Mouse (Mus musculus): ENCODE results near the gene Ppfibp1. TPM values are rescaled to one million over a fixed set of nuclear protein-coding genes. Genes with fewer than 3 reads are reported as not detected.
"Not testable (repeated sequence)": the region's sequence is repeated elsewhere in the genome, so short reads cannot be mapped to it uniquely, and the experiment has no call there.

The Ppfibp1 gene
- polyA plus RNA-seq, 1 experiment from 2014 or later = 56.6 TPM

DNA sequence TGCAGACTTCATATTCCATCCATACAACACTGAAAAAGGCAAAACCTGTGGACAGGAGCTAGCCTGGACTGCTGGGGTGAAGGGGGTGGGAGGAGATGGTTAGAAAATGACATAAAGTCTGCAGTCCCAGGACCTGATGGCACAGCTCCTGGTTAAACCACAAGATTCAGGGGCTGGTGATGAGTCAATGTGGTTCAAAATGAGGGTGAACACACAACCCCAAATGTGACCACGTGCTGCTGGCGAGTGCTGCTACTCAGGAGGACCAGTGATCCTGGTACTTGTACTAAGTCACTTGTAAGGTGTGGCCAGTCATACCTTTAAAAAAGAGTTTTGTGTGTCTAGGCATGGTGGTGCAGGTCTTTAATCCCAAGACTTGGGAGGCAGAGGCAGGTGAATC lies 25.1 kb upstream of the Ppfibp1 start:
- Histone ChIP-seq H3K4me1 (no peaks in the 10 kb centered on the region), H3K27ac (no peak overlapping the region), H3K27me3 (no peaks in the 10 kb centered on the region), H3K36me3 (no peaks in the 10 kb centered on the region), H3K4me2 (no peak overlapping the region), H3K9ac (no peak overlapping the region), H3K9me3 (no peaks in the 10 kb centered on the region), H3K4me3 (no peak overlapping the region)
- 95% methylated on average over 2 of the region's 2 CpGs for WGBS
- no peak for ATAC-seq (ENCODE audit: insufficient number of reproducible peaks, insufficient read depth, low FRiP score, low TSS enrichment, low read depth)

DNA sequence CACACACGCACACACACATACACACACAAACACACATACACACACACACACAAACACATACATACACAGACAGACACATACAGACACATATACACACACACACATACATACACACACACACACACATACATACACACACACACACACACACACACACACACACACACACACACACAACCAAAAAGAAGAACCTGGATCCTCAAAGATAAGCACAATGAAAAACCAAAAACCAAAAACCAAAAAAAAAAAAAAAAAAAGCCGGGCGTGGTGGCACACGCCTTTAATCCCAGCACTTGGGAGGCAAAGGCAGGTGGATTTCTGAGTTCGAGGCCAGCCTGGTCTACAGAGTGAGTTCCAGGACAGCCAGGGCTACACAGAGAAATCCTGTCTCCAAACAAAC lies 23.9 kb upstream of the Ppfibp1 start:
- H3K9me3 ChIP-seq; H3K4me1 ChIP-seq; H3K36me3 ChIP-seq; H3K9ac ChIP-seq; H3K27ac ChIP-seq; H3K4me3 ChIP-seq; H3K4me2 ChIP-seq; ATAC-seq (ENCODE audit: insufficient number of reproducible peaks, insufficient read depth, low FRiP score, low TSS enrichment, low read depth); H3K27me3 ChIP-seq: not testable (repeated sequence)
- 92% methylated on average over 5 of the region's 5 CpGs for WGBS

DNA sequence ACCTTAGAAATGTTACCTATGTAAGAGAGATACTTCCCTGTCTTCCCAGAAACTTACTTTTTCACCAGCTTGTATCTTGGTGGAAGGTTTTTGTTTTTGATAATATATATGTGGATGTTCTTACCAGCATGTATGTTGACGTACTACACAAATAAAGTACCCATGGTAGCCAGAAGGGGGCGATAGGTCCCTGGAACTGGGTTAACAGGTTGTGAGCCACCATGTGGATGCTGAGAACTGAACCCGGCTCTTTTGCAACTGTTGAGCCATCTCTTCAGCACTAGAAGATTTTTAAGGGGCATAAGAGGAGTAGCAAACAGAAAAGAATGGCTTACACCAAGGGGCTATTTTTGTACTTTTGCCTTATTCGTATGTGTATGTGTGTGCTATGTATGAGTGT lies 22.6 kb upstream of the Ppfibp1 start:
- no peak for ATAC-seq (ENCODE audit: insufficient number of reproducible peaks, insufficient read depth, low FRiP score, low TSS enrichment, low read depth)
- Histone ChIP-seq H3K36me3 (no peaks in the 10 kb centered on the region), H3K27ac (no peak overlapping the region), H3K4me2 (no peak overlapping the region), H3K9ac (no peak overlapping the region), H3K9me3 (no peaks in the 10 kb centered on the region), H3K27me3 (no peaks in the 10 kb centered on the region), H3K4me3 (no peak overlapping the region), H3K4me1 (no peaks in the 10 kb centered on the region)
- 83% methylated on average over 4 of the region's 4 CpGs for WGBS

DNA sequence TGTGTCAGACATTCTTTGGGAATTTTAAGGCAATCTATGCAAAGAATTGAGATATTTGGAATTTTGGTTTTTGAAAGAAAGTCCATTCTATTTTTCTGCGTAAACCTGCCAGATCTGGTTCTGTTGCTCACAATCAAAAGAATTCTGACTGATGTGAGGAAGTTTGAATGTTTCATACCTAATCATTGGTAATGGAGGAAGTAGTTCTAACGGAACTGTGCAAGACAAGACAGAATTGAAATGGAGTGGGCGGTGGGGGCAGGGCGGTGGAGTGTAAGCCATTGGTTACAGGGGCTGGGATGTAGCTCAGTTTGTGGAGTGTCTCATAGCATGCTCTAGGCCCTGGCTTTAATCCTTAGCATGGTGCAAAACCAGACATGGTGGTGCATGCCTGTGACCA lies 16.3 kb upstream of the Ppfibp1 start:
- Histone ChIP-seq H3K4me2 (no peak overlapping the region), H3K36me3 (no peaks in the 10 kb centered on the region), H3K4me1 (no peaks in the 10 kb centered on the region), H3K4me3 (no peak overlapping the region), H3K9me3 (peaks cover 4% of the 10 kb centered on the region), H3K9ac (no peak overlapping the region), H3K27ac (no peak overlapping the region), H3K27me3 (no peaks in the 10 kb centered on the region)
- WGBS = 89% methylated on average over 4 of the region's 4 CpGs
- no peak for ATAC-seq (ENCODE audit: insufficient number of reproducible peaks, insufficient read depth, low FRiP score, low TSS enrichment, low read depth)

DNA sequence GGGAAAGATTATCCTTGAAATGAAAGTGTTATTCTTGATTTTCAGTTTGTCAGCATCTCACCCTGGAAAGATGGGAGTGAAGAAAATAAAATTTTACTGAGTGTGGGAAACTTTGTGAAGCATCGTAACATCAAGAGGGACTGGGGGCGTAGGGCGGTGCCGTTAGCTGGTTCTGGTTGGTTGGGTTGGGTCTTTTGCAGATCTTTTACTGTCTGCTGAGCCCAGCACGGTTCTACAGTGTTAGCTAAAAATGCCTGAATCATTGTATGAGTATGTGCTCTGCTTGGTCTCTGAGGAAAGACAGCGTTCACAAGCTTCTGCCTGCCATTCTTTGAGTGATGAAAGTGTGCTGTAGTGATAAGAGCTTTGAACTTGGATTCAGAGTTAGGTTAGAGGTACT lies 13.9 kb upstream of the Ppfibp1 start:
- Histone ChIP-seq H3K9ac (no peak overlapping the region), H3K9me3 (peaks cover 7% of the 10 kb centered on the region), H3K27me3 (no peaks in the 10 kb centered on the region), H3K4me2 (no peak overlapping the region), H3K4me3 (no peak overlapping the region), H3K27ac (no peak overlapping the region), H3K4me1 (peaks cover 5% of the 10 kb centered on the region; the same call in 1 of the 2 replicates), H3K36me3 (no peaks in the 10 kb centered on the region)
- WGBS = 88% methylated on average over 6 of the region's 6 CpGs
- ATAC-seq (ENCODE audit: insufficient number of reproducible peaks, insufficient read depth, low FRiP score, low TSS enrichment, low read depth) = no peak

DNA sequence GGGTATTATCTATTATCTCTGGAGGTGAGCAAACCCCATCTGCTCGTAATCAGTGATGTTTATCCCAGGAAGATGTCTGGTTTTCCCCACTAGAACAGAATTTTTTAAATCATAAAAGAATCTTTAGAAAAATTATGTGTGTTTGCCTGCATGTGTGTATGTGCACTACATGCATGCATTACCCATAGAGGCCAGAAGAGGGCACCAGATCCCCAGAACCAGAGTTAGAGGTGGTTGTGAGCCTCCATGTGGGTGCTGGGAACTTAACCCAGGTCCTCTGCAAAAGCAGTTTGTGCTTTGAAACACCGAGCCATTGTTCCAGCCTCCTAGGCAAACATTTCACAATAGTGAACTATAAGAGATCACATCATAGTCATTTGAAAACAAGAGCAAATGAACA lies 11.5 kb upstream of the Ppfibp1 start:
- no peak overlapping the region for H3K4me2 ChIP-seq
- H3K4me1 ChIP-seq = peaks cover 7% of the 10 kb centered on the region; the same call in 1 of the 2 replicates
- H3K9ac ChIP-seq = no peak overlapping the region
- ATAC-seq (ENCODE audit: insufficient number of reproducible peaks, insufficient read depth, low FRiP score, low TSS enrichment, low read depth) = no peak
- H3K36me3 ChIP-seq = no peaks in the 10 kb centered on the region
- H3K4me3 ChIP-seq = no peak overlapping the region
- H3K27me3 ChIP-seq = no peaks in the 10 kb centered on the region
- no peak overlapping the region for H3K27ac ChIP-seq
- 93% methylated on average over 2 of the region's 2 CpGs for WGBS
- peaks cover 7% of the 10 kb centered on the region for H3K9me3 ChIP-seq

DNA sequence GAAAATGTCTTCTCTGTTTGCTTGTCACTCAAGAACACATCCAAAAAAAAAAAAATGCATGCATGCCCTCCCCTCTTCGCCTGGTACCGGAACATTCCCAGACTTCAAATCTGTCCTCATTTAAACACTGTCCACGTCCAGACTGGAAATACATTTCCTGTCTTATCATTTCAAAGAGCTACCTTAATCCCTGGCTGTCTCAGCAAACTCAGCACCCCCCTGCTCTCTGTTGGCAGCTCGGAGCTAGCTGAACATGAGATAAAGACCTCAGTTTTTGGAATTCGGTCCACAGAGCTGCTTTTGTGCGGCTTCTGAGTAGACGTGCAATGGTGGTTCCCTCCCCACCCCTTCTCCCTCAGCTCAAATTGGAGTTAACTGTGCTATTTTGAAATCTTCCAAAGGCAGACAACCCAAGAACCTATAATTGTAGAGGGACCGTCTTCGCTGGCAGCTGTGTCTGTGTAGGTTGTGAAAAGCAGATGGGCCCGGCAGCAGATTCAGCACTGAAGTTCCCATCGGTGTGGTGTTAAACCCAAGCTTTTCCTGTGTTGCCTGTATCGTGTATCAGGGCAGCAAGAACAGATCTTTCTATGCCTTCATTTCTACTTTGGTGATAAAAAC lies 10.8 kb upstream of the Ppfibp1 start:
- H3K9ac ChIP-seq = no peak overlapping the region
- peak overlapping the region; percentile 7; the same call in 1 of the 2 replicates for H3K27ac ChIP-seq
- WGBS = 81% methylated on average over 12 of the region's 12 CpGs
- no peak overlapping the region for H3K4me3 ChIP-seq
- H3K4me2 ChIP-seq = no peak overlapping the region
- H3K9me3 ChIP-seq = peaks cover 7% of the 10 kb centered on the region
- peaks cover 7% of the 10 kb centered on the region; the same call in 1 of the 2 replicates for H3K4me1 ChIP-seq
- H3K27me3 ChIP-seq = no peaks in the 10 kb centered on the region
- no peak for ATAC-seq (ENCODE audit: insufficient number of reproducible peaks, insufficient read depth, low FRiP score, low TSS enrichment, low read depth)
- no peaks in the 10 kb centered on the region for H3K36me3 ChIP-seq

DNA sequence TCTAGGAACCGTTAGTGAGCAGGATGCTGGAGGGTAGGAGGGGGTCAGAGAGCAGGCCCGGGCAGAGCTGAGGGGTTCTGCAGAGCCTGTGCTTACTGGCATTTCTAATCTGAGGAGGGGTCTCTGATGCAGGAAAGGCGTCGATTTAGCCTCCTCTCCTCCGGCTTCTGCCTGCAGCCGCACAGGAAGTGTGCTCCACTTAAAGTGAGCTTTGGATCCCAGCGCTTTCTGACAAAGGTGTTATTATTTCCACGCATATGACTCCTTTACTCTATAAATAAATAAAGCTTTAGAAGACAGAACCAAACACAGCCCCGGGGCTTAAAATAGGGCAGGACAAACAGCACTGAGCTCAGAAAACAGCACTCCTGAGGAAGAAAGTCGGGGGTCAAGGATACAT lies 9.4 kb upstream of the Ppfibp1 start:
- H3K4me1 ChIP-seq = peaks cover 7% of the 10 kb centered on the region; the same call in 1 of the 2 replicates
- no peaks in the 10 kb centered on the region for H3K27me3 ChIP-seq
- H3K4me2 ChIP-seq = no peak overlapping the region
- no peak overlapping the region for H3K27ac ChIP-seq
- no peak for ATAC-seq (ENCODE audit: insufficient number of reproducible peaks, insufficient read depth, low FRiP score, low TSS enrichment, low read depth)
- H3K9me3 ChIP-seq = peaks cover 7% of the 10 kb centered on the region
- H3K36me3 ChIP-seq = no peaks in the 10 kb centered on the region
- 22% methylated on average over 10 of the region's 10 CpGs for WGBS
- no peak overlapping the region for H3K4me3 ChIP-seq
- H3K9ac ChIP-seq = no peak overlapping the region

DNA sequence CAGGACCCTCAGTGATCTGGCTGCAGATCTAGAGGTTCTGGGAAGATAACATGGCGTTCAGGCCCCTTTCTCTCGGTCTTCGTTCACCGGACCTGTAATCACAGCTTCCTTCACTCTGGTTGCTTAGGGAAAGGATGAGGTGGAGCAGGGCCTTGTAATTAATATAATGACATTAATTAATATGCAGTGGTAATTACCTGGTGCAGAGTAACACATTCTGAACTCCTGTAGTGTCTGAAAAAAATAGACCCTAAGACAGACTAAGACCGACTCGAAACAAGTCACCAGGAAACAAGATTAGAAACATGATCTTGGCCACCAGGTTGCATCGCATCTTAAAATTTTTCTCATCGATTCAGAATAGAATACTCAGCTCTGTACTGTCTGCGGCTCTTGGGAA lies 8.4 kb upstream of the Ppfibp1 start:
- Histone ChIP-seq H3K36me3 (no peaks in the 10 kb centered on the region), H3K27me3 (no peaks in the 10 kb centered on the region), H3K27ac (no peak overlapping the region), H3K4me2 (no peak overlapping the region), H3K9ac (no peak overlapping the region), H3K9me3 (peaks cover 7% of the 10 kb centered on the region), H3K4me1 (peaks cover 12% of the 10 kb centered on the region; the same call in 1 of the 2 replicates), H3K4me3 (no peak overlapping the region)
- ATAC-seq (ENCODE audit: insufficient number of reproducible peaks, insufficient read depth, low FRiP score, low TSS enrichment, low read depth) = peak; percentile 3; the same call in 1 of the 2 replicates
- 70% methylated on average over 9 of the region's 9 CpGs for WGBS

DNA sequence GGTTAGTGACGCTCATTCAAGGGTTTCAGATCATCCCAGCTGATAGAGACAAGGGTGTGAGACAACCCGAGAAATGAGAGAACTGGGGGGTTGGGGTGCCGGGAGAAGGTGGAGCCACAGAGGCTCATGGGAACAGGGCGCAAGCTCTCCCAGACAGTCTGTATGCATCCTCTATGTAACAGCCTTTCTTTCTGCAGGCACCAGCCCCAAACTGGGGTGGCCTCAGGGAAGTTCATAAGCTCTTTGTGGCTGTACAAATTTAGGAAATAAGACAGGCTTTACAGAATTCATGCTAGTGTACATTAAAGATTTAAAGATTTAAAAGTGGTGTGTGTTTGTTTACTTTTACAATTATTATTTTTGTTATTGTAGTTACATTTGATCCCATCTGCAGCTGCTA lies 8.0 kb upstream of the Ppfibp1 start:
- Histone ChIP-seq H3K9ac (no peak overlapping the region), H3K27me3 (no peaks in the 10 kb centered on the region), H3K9me3 (peaks cover 7% of the 10 kb centered on the region), H3K36me3 (no peaks in the 10 kb centered on the region), H3K4me3 (no peak overlapping the region), H3K4me1 (peaks cover 16% of the 10 kb centered on the region; the same call in 1 of the 2 replicates), H3K27ac (no peak overlapping the region), H3K4me2 (no peak overlapping the region)
- no peak for ATAC-seq (ENCODE audit: insufficient number of reproducible peaks, insufficient read depth, low FRiP score, low TSS enrichment, low read depth)
- WGBS = 63% methylated on average over 4 of the region's 4 CpGs

DNA sequence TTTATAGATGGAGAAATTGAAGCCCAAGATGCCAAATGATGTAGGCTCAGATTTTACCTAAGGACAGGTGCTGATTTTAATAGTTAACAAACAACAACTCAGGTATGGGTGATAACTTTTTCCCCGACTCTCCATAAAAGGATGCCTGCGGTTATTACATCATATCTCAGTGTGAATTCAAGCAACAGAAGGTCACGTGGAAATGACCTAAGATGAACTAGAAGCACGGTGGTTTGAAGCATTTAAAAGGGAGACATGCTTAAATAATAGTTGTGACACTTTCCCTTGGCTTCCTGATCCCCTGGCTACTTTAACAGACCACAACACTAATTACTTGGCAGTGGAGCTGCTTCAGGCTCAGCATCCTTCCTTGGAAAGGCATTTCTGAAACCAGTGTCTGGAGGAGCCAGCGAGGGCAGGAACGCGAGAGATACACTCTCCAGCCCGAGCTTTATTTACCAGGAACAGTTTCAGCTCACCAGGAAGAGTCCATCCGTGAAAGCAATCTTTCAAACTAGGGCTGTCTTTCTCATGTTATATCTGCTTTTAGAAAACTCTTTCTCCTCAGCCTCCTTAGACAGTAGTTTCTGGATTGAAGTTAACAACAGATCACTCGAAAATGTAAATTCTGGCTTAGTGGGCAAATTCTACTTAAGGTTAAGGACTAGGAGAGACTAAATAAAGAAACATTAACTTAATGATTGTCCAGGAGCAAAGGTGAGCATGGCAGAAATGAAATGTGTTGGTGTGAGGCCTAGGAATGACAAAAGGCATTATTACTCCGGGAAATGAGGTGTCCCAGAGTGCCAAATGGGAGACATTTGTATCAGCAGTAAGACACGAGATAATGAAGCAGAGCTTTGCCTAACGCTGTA lies 6.2 kb upstream of the Ppfibp1 start:
- H3K27ac ChIP-seq = no peak overlapping the region
- H3K9ac ChIP-seq = no peak overlapping the region
- ATAC-seq (ENCODE audit: insufficient number of reproducible peaks, insufficient read depth, low FRiP score, low TSS enrichment, low read depth) = no peak
- H3K4me3 ChIP-seq = no peak overlapping the region
- WGBS = 68% methylated on average over 13 of the region's 13 CpGs
- no peaks in the 10 kb centered on the region for H3K36me3 ChIP-seq
- H3K4me2 ChIP-seq = no peak overlapping the region
- H3K9me3 ChIP-seq = peaks cover under 1% of the 10 kb centered on the region
- H3K27me3 ChIP-seq = no peaks in the 10 kb centered on the region
- peaks cover 24% of the 10 kb centered on the region for H3K4me1 ChIP-seq

DNA sequence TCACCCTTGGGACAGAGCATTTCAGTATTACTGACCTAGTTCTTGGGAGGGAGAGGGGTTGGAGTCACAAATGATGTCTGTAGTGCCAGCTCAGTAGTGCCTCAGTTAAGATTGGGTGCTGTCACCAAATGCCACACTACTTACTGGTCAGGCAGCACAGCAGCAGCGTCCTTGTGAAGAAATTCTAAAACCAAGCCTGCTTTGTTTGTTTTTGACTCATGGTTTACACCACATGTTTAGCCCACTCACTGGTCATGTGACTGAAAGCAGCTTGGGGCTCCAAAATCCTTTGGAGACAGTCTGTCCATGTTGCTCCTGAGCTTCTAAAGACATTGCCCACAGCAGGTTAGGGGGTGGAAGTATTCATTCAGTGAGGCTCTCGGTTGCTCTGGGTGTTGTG lies 4.9 kb upstream of the Ppfibp1 start:
- H3K4me3 ChIP-seq = no peak overlapping the region
- WGBS = 71% methylated on average over 2 of the region's 2 CpGs
- H3K27me3 ChIP-seq = no peaks in the 10 kb centered on the region
- H3K36me3 ChIP-seq = no peaks in the 10 kb centered on the region
- no peak overlapping the region for H3K4me2 ChIP-seq
- no peak overlapping the region for H3K9ac ChIP-seq
- no peaks in the 10 kb centered on the region for H3K9me3 ChIP-seq
- ATAC-seq (ENCODE audit: insufficient number of reproducible peaks, insufficient read depth, low FRiP score, low TSS enrichment, low read depth) = no peak
- peaks cover 29% of the 10 kb centered on the region for H3K4me1 ChIP-seq
- no peak overlapping the region for H3K27ac ChIP-seq

All from embryonic facial prominence, embryonic 13.5 days (tissue).